Mouse (Mus musculus): Measurements from ENCODE around the gene Setdb1. TPM values are rescaled to one million over a fixed set of nuclear protein-coding genes. Genes with fewer than 3 reads are reported as not detected.

Gene Setdb1
- total and polyA plus RNA-seq, 3 experiments, result 101 to 116 TPM; not detected in 1

GRCm38 (mm10) chr3:95294316-95294715 is 62.7 kb downstream of the Setdb1 start:
- Histone ChIP-seq H3K36me3 (ENCODE audit: control insufficient read depth in 1 of 2, insufficient read depth in 2 of 2, low read length in 2 of 2) (peaks cover 8 to 25% of the 10 kb centered on the region in 2 experiments), H3K4me3 (ENCODE audit: control insufficient read depth in 1 of 2, insufficient read depth in 1 of 2, low read depth in 2 of 2, low read length in 2 of 2) (no peak overlapping the region)

GRCm38 (mm10) chr3:95293537-95293936 is 63.5 kb downstream of the Setdb1 start:
- Histone ChIP-seq H3K27me3 (ENCODE audit: control insufficient read depth in 1 of 2, insufficient read depth in 2 of 2, low read length in 2 of 2) (no peaks in the 10 kb centered on the region), H3K79me2 (ENCODE audit: control insufficient read depth, insufficient read depth, low read length, poor library complexity) (peaks cover 5% of the 10 kb centered on the region; the same call in 1 of the 2 replicates), H3K4me3 (ENCODE audit: control insufficient read depth in 1 of 2, insufficient read depth in 1 of 2, low read depth in 2 of 2, low read length in 2 of 2) (no peak overlapping the region), H3K9ac (ENCODE audit: control insufficient read depth, low read depth, low read length, poor library complexity, severe bottlenecking) (no peak overlapping the region), H3K27ac (ENCODE audit: control insufficient read depth, low read depth, low read length) (no peak overlapping the region), H3K4me1 (ENCODE audit: control insufficient read depth in 1 of 2, insufficient read depth in 2 of 2, low read length in 2 of 2) (peaks cover 3 to 8% of the 10 kb centered on the region in 2 experiments; a peak in 3 of 4 replicates), H3K9me3 (replicated peaks; ENCODE audit: insufficient read depth, low read length) (no peaks in the 10 kb centered on the region), H3K36me3 (ENCODE audit: control insufficient read depth in 1 of 2, insufficient read depth in 2 of 2, low read length in 2 of 2) (peaks cover 10 to 28% of the 10 kb centered on the region in 2 experiments)
- DNase-seq (ENCODE audit: low read depth, low spot score), result peak; percentile 51
- no peak for TF ChIP-seq EP300 (IDR thresholded peaks at IDR 0.05; ENCODE audit: low read depth in 1 of 2, low read length in 2 of 2)
- TF ChIP-seq CTCF (IDR thresholded peaks at IDR 0.05 in 2 of 3, conservative IDR thresholded peaks at IDR 0.05 in 1 of 3; ENCODE audit: control insufficient read depth in 1 of 3, insufficient read depth in 1 of 3, low read depth in 2 of 3, low read length in 3 of 3, poor library complexity in 1 of 3, severe bottlenecking in 1 of 3), result peak in 1 of 3 experiments; percentile 2; a peak in 1 of 6 replicates
- peak in 1 of 2 experiments; percentile 38; a peak in 2 of 4 replicates for TF ChIP-seq POLR2A (IDR thresholded peaks at IDR 0.05; ENCODE audit: control insufficient read depth in 1 of 2, insufficient read depth in 1 of 2, low read depth in 1 of 2, low read length in 2 of 2, poor library complexity in 1 of 2)

More at GRCm38 (mm10) chr3:95294316-95294715, 62.7 kb downstream of the Setdb1 start:
- TF ChIP-seq NELFE (IDR thresholded peaks at IDR 0.05; ENCODE audit: low read depth, low read length), result no peak
- TF ChIP-seq CHD1 (IDR thresholded peaks at IDR 0.05; ENCODE audit: low read depth, low read length), result no peak
- 0 out of 2 replicates have a peak, but pooled peaks have one; percentile 3 for TF ChIP-seq TAL1 (IDR thresholded peaks at IDR 0.05; ENCODE audit: low read length)
- TF ChIP-seq KAT2A (conservative IDR thresholded peaks at IDR 0.05; ENCODE audit: low read depth, low read length), result no peak
- TF ChIP-seq ETS1 (IDR thresholded peaks at IDR 0.05; ENCODE audit: low read depth, low read length), result no peak
- TF ChIP-seq USF2 (IDR thresholded peaks at IDR 0.05; ENCODE audit: borderline replicate concordance in 1 of 2, insufficient read depth in 1 of 2, low read depth in 1 of 2, low read length in 2 of 2), result no peak
- Histone ChIP-seq H3K27ac (ENCODE audit: control insufficient read depth, low read depth, low read length) (no peak overlapping the region), H3K27me3 (ENCODE audit: control insufficient read depth in 1 of 2, insufficient read depth in 2 of 2, low read length in 2 of 2) (no peaks in the 10 kb centered on the region), H3K79me2 (ENCODE audit: control insufficient read depth, insufficient read depth, low read length, poor library complexity) (peaks cover 2% of the 10 kb centered on the region; the same call in 1 of the 2 replicates), H3K9me3 (replicated peaks; ENCODE audit: insufficient read depth, low read length) (no peaks in the 10 kb centered on the region), H3K4me1 (ENCODE audit: control insufficient read depth in 1 of 2, insufficient read depth in 2 of 2, low read length in 2 of 2) (peaks cover 3 to 8% of the 10 kb centered on the region in 2 experiments; a peak in 3 of 4 replicates), H3K9ac (ENCODE audit: control insufficient read depth, low read depth, low read length, poor library complexity, severe bottlenecking) (no peak overlapping the region)
- no peak for DNase-seq (ENCODE audit: low read depth, low spot score)

GRCm38 (mm10) chr3:95292899-95293298 is 64.1 kb downstream of the Setdb1 start:
- DNase-seq (ENCODE audit: low read depth, low spot score), result no peak
- Histone ChIP-seq H3K27me3 (ENCODE audit: control insufficient read depth in 1 of 2, insufficient read depth in 2 of 2, low read length in 2 of 2) (no peaks in the 10 kb centered on the region), H3K4me3 (ENCODE audit: control insufficient read depth in 1 of 2, insufficient read depth in 1 of 2, low read depth in 2 of 2, low read length in 2 of 2) (no peak overlapping the region), H3K36me3 (ENCODE audit: control insufficient read depth in 1 of 2, insufficient read depth in 2 of 2, low read length in 2 of 2) (peaks cover 10 to 31% of the 10 kb centered on the region in 2 experiments), H3K4me1 (ENCODE audit: control insufficient read depth in 1 of 2, insufficient read depth in 2 of 2, low read length in 2 of 2) (peaks cover 3 to 8% of the 10 kb centered on the region in 2 experiments; a peak in 3 of 4 replicates), H3K79me2 (ENCODE audit: control insufficient read depth, insufficient read depth, low read length, poor library complexity) (peaks cover 9% of the 10 kb centered on the region; the same call in 1 of the 2 replicates), H3K9ac (ENCODE audit: control insufficient read depth, low read depth, low read length, poor library complexity, severe bottlenecking) (no peak overlapping the region), H3K27ac (ENCODE audit: control insufficient read depth, low read depth, low read length) (no peak overlapping the region), H3K9me3 (replicated peaks; ENCODE audit: insufficient read depth, low read length) (no peaks in the 10 kb centered on the region)
- TF ChIP-seq ZMIZ1 (IDR thresholded peaks at IDR 0.05; ENCODE audit: low read depth, low read length) (0 out of 2 replicates have a peak, but pooled peaks have one; percentile 53), KAT2A (conservative IDR thresholded peaks at IDR 0.05; ENCODE audit: low read depth, low read length) (no peak), MYC (IDR thresholded peaks at IDR 0.05; ENCODE audit: low read depth, low read length) (no peak)
